Mouse (Mus musculus) heart, adult 8-10 months (tissue): ENCODE measurements around the gene Tmem222. TPM values are rescaled to one million over a fixed set of nuclear protein-coding genes. Genes with fewer than 3 reads are reported as not detected.

Source experiments
- DNase-seq: peaks from one replicate; pipeline ENCODE4 v3.0.0; 2022; ENCODE audit warnings: low spot score
- total RNA-seq, 4 experiments: library from RNA; stranded (reverse); gene quantifications; 2 replicates each; pipeline ENCODE4 v1.2.4; 2022

Tmem222 gene
- total RNA-seq, 4 experiments from 2014 or later, result 29.3 to 39.8 (median 34.3) TPM

GRCm38 (mm10) chr4:133252089-133252488 is 25.5 kb downstream of the Tmem222 start:
- no peak for DNase-seq

DNA sequence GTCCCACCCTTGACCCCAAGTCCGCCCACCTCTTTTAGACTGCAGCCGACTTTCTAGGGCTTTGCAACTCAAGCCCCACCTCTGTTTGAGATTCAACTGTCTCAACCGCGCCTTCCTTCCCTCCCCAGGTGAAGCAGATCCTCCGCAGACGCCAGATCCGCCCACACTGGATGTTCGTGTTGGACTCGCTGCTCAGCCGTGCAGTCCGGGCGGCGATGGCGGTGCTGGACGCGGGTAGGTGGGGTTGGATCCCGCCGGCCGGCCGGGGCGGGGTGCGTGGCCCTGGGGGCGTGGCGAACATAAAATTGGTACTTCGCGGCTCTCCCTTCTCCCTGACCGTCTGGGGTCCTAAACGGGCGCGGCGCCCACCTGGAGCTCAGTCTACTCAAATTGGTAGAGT is 26.4 kb downstream of the Tmem222 start:
- no peak for DNase-seq

GRCm38 (mm10) chr4:133250609-133251008 is 27.0 kb downstream of the Tmem222 start:
- DNase-seq, result peak; percentile 81

DNA sequence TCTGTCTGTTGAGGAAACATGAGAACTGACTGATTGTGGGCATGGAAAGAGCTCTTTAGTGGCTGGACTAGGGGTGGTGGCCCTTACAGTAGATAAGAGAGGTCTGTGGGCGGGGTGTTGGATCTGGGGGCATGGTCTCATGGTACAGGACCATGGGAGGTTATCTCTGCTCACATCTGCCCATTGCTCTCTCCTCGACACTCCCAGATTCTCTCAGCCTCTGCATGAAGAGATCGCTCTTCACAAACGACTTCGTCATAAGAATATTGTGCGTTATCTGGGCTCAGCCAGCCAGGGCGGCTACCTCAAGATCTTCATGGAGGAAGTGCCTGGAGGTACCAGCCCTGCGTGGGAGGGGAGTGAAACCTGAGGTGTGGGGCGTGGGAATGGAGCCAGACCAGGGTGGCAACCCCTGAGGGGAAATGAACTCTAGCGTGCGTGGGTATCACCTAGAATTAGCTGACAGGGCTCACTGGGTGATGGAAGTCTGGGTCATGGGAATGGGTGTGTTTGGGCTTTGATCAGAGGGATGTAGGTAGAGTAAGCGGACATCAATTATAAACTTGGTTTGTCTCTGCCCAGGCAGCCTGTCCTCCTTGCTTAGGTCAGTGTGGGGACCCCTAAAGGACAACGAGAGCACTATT is 29.7 kb downstream of the Tmem222 start:
- DNase-seq, result no peak

DNA sequence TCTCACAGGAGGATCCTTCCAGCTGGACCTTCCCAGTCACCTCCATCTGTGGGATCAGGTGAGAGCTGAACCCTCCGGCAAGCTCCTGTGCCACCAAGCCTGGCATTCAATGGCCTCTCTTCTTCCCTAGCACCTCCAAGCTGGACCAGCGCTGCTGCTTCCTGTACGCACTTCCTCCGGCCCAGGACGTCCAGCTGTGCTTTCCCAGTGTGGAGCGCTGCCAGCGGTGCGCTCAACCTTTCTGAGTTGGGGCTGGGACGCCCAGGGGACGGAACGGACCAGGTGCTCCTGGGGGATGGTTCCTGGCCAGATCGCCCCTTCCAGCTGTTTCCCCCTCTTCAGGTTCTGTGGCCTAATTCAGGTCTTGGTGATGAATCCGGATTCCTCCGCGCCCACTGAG is 30.5 kb downstream of the Tmem222 start:
- peak; percentile 64 for DNase-seq

GRCm38 (mm10) chr4:133244289-133244688 is 33.3 kb downstream of the Tmem222 start:
- DNase-seq, result no peak

DNA sequence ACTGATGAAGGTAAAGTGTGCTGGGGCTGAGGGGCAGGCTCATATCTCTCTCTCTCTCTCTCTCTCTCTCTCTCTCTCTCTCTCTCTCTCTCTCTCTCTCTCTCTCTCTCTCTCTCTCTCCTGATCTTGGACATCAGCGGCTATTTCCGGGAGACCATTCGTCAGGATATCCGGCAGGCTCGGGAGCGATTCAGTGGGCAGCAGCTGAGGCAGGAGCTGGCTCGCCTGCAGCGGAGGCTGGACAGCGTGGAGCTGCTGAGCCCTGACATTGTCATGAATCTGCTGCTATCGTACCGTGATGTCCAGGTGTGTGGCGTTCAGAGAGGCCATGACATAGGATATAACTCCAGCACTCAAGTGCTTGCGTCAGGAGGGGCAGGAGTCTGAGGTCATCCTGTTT is 34.1 kb downstream of the Tmem222 start:
- no peak for DNase-seq

GRCm38 (mm10) chr4:133242710-133243109 is 34.9 kb downstream of the Tmem222 start:
- DNase-seq, result no peak

- DNase-seq, result no peak
These were observed 35.7 kb downstream of the Tmem222 start for GRCm38 (mm10) chr4:133241910-133242309.

DNA sequence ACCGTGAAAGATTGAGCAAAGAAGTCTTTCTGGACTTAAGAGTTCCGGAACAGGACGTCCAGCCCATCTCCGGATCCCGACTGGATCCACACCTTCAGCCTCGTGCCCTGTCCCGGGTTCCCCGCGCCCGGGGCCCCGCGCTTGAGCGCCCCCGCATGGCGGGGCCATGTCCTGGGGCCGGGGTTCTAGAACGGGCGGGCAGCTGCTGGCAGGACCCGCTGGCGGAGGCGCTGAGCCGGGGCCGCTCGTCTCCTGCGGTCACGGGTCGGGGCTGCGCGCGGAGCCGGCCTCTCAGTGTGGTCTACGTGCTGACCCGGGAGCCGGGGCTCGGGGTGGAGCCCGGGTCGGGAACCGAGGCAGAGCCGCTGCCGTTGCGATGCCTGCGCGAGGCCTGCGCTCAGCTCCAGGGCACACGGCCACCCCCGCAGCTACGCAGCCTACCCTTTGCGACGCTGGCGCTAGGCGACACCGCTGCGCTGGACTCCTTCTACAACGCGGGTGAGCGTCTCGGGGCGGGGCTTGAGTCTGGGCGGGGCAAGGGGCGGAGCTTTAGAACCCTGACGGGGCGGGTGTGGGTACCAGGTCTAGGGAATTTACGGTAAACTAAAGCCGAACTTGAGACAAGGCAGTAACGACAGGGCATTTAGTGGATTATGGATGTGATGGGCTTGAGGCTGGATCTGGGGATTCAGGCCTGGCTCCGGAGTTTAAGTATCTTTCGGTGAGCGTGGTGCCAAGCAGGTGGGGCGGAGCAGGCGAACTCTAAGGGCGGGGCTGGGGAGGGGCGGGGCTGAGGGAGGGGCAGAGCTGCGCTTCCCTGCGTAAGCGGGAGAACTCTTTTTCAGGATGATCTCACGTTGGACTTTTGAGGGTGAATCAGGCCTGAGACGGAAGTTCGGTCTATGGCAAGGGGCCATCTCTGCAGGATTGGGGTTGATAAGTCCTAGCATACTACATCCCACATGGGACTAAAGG is 36.4 kb downstream of the Tmem222 start:
- DNase-seq, result peak; percentile 94

DNA sequence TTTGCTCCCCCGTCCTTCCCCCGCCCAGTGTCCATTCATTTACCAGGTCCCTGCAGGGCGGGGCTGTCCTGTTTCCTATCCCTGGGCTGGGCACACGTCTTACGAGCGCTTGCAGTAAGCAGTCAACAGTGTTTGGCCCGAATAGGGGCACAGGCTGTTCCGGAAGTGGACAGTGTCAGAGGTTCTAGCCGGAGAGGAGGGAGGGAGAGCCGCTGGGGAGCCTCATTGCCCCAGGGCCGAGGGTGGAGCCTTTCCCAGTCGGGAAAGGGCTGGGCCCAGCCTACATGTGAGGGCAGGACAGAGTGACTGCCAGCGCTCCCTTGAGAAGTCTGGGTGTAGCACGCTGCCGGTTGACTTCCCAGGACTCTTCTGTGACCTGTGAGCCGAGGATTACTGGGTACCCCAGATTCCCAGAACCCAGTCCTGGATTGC is 37.1 kb downstream of the Tmem222 start, which contains the start of gene Map3k6:
Gene Map3k6 (plus strand): TSS at position 329 of the 432 bp plus-strand sequence.
- peak; percentile 96 for DNase-seq

GRCm38 (mm10) chr4:133237911-133238310 is 39.7 kb downstream of the Tmem222 start:
- no peak for DNase-seq

DNA sequence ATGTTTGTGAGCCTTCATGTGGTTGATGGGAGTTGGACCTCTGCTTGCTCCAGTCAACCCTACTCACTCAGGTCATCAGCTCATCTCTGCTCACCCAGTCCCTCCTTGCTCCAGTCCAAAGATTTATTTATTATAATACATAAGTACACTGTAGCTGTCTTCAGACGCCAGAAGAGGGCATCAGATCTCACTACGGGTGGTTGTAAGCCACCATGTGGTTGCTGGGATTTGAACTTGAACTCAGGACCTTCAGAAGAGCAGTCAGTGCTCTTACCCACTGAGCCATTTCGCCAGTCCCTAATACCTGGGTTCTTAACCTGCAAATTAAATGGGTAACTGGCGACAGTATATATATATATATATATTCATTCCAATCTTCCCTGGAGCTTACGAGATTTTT is 42.2 kb downstream of the Tmem222 start:
- DNase-seq, result no peak

DNA sequence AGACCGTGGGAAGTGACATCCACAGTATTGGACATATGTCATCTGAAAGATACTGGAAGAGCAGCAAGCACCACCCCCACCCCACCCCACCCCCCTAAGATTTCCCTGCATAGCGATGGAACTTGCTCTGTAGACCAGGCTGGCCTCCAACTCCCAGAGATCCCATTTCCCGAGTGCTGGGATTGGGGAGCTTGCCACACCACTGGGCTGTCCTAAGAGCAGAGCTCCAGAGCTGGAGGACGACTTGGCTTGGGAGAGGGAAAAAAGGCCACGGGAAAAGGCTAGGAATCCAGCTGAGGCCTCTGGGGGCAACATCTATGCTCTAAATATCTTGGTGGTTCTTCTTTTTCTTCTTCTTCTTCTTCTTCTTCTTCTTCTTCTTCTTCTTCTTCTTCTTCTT is 42.8 kb downstream of the Tmem222 start:
- DNase-seq, result no peak

DNA sequence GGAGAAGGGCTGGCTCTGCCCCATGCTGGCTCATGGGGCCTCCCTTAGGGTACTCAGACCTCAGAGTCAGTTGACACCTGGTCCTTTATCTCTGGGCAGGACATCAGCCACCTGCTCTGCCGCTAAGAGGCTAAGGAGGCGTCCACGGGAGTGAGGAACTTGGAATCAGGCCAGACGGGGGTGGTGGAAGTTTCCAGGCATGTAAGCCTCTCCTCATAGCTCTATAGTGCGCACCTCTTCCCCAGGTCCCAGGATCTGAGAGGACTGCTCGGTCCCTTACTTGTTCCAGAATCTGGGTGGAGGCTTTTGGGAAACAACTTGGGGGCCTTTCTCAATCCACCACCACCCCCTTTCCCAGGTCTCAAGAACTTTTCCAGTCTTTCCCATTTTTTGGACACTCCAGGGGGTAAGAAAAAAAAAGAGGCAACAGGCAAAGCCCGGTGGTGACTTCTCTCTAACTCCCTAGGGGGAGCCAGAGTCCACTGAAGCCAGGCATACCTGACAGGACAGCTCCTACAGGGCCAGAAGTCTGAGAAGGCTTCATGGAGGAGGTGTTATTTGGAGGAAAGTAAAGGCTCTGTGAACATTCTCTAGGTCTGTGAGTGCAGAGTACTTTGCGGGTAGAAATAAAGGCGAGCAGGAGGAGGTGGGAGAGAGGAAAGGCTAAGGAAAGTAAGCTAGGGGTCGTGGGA is 44.2 kb downstream of the Tmem222 start:
- DNase-seq, result peak; percentile 61

- no peak for DNase-seq
These were observed 48.0 kb downstream of the Tmem222 start for GRCm38 (mm10) chr4:133229582-133229981.

DNA sequence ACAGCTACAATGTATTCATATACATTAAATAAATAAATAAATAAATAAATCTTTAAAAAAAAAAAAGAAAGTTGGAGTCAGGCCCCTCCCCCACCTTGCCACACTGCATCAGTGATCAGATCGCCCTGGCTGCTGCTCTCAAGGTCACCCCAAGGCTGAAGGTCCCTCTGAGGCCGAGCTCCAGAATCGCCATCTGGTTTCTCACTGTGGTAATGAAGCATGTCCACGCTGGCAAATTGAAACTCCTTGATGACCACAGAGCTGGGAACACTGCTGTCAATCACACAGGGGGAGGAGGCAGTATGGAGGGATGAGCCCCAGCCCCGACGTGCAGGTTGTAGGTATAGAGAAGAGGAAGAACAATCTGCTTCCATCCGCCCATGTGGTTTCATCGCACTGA is 50.0 kb downstream of the Tmem222 start:
- DNase-seq, result no peak

DNA sequence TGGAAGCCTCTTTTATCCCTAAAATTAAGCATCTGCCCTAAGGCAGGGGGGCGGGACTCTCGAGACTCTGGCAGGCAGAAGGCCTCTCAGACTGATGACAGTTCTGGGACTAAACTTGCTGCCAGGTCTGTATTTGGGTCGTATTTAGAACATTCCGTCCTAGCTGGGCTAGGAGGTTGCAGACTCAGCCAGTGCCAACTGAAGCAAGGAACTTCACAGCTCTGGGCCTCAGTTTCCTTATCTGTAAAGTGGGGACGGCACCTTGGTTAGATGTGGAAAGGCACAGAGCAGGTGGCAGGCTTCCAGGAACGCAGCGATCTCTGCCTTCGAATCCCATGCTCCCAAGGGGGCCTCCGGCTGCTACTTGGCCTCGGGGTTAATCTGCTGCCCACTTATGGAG is 51.5 kb downstream of the Tmem222 start:
- DNase-seq, result peak; percentile 54

GRCm38 (mm10) chr4:133223875-133224274 is 53.7 kb downstream of the Tmem222 start:
- no peak for DNase-seq

DNA sequence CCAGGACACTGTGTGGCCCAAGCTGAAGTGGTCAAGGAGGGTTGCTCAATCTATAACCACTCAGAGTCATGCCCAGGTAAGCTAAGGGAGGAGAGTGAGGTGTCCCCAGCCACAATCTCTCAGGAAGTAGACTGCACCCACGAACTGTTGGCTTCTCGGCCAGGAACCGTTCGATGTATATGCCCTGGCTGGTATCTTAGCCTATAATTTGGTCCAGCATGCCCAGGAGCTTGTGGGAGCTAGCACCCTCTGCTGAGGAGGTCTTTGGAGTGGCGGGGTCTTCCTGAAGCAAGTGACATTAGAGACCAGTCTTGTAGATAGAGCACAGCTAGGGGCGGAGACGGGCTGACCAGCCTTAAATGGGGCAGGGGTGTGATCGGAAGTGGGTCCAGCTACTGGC is 55.9 kb downstream of the Tmem222 start:
- no peak for DNase-seq

DNA sequence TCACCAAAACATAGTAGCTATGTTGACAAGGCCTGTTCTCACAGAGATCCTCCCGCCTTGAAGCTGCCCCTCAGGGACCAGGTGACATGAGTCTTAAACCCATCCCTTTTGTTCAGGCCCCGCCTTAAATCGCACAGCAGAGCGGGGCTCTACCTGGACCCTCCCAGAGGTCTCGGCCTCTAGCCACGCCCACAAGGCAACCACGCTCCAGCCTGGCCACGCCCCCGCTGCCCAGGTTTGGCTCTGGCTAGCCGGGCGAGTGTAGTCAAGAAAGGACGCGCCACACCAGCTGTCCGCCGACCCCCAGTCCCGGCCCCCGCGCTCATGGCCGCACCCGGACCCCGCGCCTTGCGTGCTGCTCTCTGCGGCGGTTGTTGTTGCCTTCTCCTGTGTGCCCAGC is 56.9 kb downstream of the Tmem222 start:
- no peak for DNase-seq

GRCm38 (mm10) chr4:133218745-133219144 is 58.8 kb downstream of the Tmem222 start:
- DNase-seq, result no peak
